Mouse (Mus musculus): ENCODE measurements at regions not wholly inside any gene's neighbourhood (a gene's known extent, or its start where the extent isn't known, plus 50 kb on each side); places are given as distances from the start of the nearest gene placed in this dataset.
A peak's percentile ranks its signal among the peaks of the same experiment; 100 is the strongest.
"Not testable (repeated sequence)": the region's sequence is repeated elsewhere in the genome, so short reads cannot be mapped to it uniquely, and the experiment has no call there.

- not testable (repeated sequence) for DNase-seq (ENCODE audit: low read depth)
These were observed 169.3 kb downstream of the Qk start for GRCm38 (mm10) chr17:10150403-10150689.

DNA sequence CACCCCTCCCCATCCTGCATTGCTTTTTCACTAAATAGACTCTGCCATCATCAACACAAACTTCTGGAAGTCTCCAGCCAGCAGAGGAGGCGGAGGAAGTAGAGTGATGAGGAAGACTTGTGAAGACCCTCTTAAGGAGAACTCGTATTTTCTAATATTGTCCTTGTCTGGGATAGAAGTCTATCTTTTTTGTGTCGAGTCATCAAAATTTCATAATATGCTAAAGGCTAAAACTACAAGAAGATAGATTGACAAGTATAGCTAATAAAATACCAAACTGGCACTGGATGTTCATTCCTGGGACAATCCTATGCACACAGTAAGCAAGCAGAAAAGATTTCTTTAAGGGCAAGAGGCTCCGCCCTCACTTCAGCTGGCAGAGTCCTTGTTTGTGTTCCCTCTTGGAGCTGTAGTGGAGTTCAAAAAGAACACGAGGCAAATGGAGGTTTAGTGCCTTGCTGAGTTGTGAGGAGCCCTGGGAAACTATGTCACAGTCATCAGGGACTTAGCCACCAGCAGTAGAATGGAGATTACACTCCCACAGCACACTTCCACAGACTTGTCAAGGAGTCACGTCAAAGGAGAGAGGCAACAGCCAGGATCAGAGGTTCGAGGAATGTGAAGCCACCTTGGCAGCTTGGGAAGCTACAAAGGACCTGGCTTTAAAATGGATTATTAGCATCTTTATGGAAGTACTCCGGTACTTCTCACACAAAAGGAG, 169.8 kb downstream of the Qk start:
- no peak for TF ChIP-seq POLR2A (IDR thresholded peaks at IDR 0.05; ENCODE audit: borderline replicate concordance, extremely low read depth, insufficient read depth, insufficient read length, poor library complexity, severe bottlenecking)
- no peak for TF ChIP-seq CTCF (IDR thresholded peaks at IDR 0.05; ENCODE audit: borderline replicate concordance, extremely low read depth, insufficient read depth, insufficient read length)
- no peak for DNase-seq (ENCODE audit: low read depth)

DNA sequence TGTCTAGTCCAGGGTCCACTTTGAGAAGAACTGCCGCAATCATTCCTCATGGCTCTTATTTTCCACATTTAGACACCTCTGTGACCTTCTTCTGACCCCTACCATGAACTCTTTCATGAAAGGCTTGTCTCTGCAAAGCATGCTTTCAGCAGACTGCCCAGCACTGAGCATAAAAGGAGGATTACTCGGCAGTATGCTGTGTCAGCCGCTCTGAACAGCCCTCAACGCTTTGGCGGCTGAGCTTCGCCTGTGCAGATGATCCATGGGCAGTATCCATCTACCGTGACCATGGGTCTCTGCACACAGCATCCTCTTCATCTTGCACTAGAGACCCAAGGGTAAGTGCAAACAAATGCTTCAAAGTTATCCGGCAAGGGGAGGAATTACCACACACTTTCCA, 172.5 kb downstream of the Qk start:
- DNase-seq (ENCODE audit: low read depth) = peak; percentile 65
- TF ChIP-seq CTCF (IDR thresholded peaks at IDR 0.05; ENCODE audit: borderline replicate concordance, extremely low read depth, insufficient read depth, insufficient read length) (no peak), POLR2A (IDR thresholded peaks at IDR 0.05; ENCODE audit: borderline replicate concordance, extremely low read depth, insufficient read depth, insufficient read length, poor library complexity, severe bottlenecking) (no peak)

- TF ChIP-seq POLR2A (IDR thresholded peaks at IDR 0.05; ENCODE audit: borderline replicate concordance, extremely low read depth, insufficient read depth, insufficient read length, poor library complexity, severe bottlenecking) (no peak), CTCF (IDR thresholded peaks at IDR 0.05; ENCODE audit: borderline replicate concordance, extremely low read depth, insufficient read depth, insufficient read length) (no peak)
- DNase-seq (ENCODE audit: low read depth) = no peak
These were observed 173.1 kb downstream of the Qk start for GRCm38 (mm10) chr17:10146576-10146975.

DNA sequence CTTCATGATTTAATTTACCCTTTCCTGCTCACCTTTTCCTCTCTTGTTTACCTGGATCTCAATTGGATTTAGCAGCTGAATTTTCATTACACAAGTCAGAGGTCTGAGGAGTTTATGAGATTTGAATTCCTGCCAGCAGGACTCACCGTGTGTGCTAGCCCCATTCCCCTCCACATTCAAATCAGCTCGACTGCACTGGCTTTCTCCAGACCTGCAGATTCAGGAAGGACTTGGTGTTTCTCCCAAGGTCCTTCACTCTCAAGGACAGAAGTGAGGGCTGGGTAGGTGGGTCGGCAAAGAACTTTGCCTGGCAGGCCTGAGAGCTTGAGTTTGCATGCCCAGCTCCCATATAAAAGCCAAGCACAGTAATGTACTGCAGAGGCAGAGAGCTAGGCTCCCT, 180.8 kb downstream of the Qk start:
- TF ChIP-seq POLR2A (IDR thresholded peaks at IDR 0.05; ENCODE audit: borderline replicate concordance, extremely low read depth, insufficient read depth, insufficient read length, poor library complexity, severe bottlenecking) = no peak
- TF ChIP-seq CTCF (IDR thresholded peaks at IDR 0.05; ENCODE audit: borderline replicate concordance, extremely low read depth, insufficient read depth, insufficient read length) = no peak
- no peak for DNase-seq (ENCODE audit: low read depth)

GRCm38 (mm10) chr17:10138374-10138773, 181.3 kb downstream of the Qk start:
- DNase-seq (ENCODE audit: low read depth) = peak; percentile 39
- TF ChIP-seq CTCF (IDR thresholded peaks at IDR 0.05; ENCODE audit: borderline replicate concordance, extremely low read depth, insufficient read depth, insufficient read length) (no peak), POLR2A (IDR thresholded peaks at IDR 0.05; ENCODE audit: borderline replicate concordance, extremely low read depth, insufficient read depth, insufficient read length, poor library complexity, severe bottlenecking) (no peak)

DNA sequence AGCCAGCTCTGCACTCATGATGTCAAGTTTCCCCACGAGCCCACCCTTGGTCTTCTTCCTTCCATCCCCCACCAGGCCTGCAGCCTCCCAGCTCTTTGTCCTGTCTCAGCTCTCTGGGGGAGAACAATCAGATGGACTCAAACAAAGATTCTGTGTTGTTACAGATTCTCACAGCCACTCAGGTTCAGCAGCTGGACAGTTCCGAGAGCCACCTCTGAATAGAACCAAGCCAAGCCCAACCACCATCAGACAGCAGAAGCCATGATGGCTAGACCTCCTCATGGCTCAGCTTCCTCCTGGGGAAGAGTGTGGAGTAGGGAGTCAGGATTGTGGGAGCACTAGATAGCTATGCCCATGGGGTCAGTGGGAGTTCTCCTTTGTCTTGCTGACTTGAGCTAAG, 184.5 kb downstream of the Qk start:
- no peak for DNase-seq (ENCODE audit: low read depth)

DNA sequence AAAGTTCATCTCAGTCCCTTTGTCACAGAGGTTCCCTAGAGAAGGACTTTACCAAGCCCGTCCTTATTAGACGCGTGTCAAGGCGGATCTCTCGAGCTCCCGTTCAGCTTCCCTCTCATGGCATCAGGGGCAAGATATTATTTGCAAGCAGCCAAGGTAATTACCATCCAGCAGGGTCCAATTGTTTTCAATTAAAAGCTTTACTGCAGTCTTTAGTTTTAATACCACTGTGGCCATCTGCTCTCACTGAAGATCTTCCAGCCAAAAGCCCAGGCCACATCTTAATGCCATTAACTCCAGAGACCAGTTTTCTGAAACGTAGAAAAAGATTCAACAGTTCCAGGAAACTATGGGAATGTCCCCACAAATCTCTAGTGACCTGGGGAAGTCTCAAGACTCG, 191.1 kb downstream of the Qk start:
- TF ChIP-seq POLR2A (IDR thresholded peaks at IDR 0.05; ENCODE audit: borderline replicate concordance, extremely low read depth, insufficient read depth, insufficient read length, poor library complexity, severe bottlenecking) (no peak), CTCF (IDR thresholded peaks at IDR 0.05; ENCODE audit: borderline replicate concordance, extremely low read depth, insufficient read depth, insufficient read length) (no peak)
- peak; percentile 46 for DNase-seq (ENCODE audit: low read depth)

More for the DNA sequence above, 184.5 kb downstream of the Qk start:
- TF ChIP-seq CTCF (IDR thresholded peaks at IDR 0.05; ENCODE audit: borderline replicate concordance, extremely low read depth, insufficient read depth, insufficient read length) (no peak), POLR2A (IDR thresholded peaks at IDR 0.05; ENCODE audit: borderline replicate concordance, extremely low read depth, insufficient read depth, insufficient read length, poor library complexity, severe bottlenecking) (no peak)

- TF ChIP-seq POLR2A (IDR thresholded peaks at IDR 0.05; ENCODE audit: borderline replicate concordance, extremely low read depth, insufficient read depth, insufficient read length, poor library complexity, severe bottlenecking) = no peak
- TF ChIP-seq CTCF (IDR thresholded peaks at IDR 0.05; ENCODE audit: borderline replicate concordance, extremely low read depth, insufficient read depth, insufficient read length) = no peak
- DNase-seq (ENCODE audit: low read depth) = peak; percentile 46
These were observed 197.2 kb downstream of the Qk start for GRCm38 (mm10) chr17:10122411-10122810.

GRCm38 (mm10) chr17:10112118-10112517, 207.5 kb downstream of the Qk start:
- DNase-seq (ENCODE audit: low read depth) = no peak
- TF ChIP-seq POLR2A (IDR thresholded peaks at IDR 0.05; ENCODE audit: borderline replicate concordance, extremely low read depth, insufficient read depth, insufficient read length, poor library complexity, severe bottlenecking) = no peak

GRCm38 (mm10) chr17:10110375-10110675, 209.3 kb downstream of the Qk start:
- TF ChIP-seq CTCF (IDR thresholded peaks at IDR 0.05; ENCODE audit: borderline replicate concordance, extremely low read depth, insufficient read depth, insufficient read length) = no peak
- no peak for TF ChIP-seq POLR2A (IDR thresholded peaks at IDR 0.05; ENCODE audit: borderline replicate concordance, extremely low read depth, insufficient read depth, insufficient read length, poor library complexity, severe bottlenecking)
- no peak for DNase-seq (ENCODE audit: low read depth)

GRCm38 (mm10) chr17:10109511-10110374, 209.9 kb downstream of the Qk start:
- DNase-seq (ENCODE audit: low read depth) = peak; percentile 80

More at GRCm38 (mm10) chr17:10109511-10110374, 209.9 kb downstream of the Qk start:
- TF ChIP-seq POLR2A (IDR thresholded peaks at IDR 0.05; ENCODE audit: borderline replicate concordance, extremely low read depth, insufficient read depth, insufficient read length, poor library complexity, severe bottlenecking) (no peak), CTCF (IDR thresholded peaks at IDR 0.05; ENCODE audit: borderline replicate concordance, extremely low read depth, insufficient read depth, insufficient read length) (no peak)
